Mouse (Mus musculus): Measurements from ENCODE around the gene Sap30bp.

Gene Sap30bp

GRCm38 (mm10) chr11:115959018-115959417, 25.9 kb downstream of the Sap30bp start:
- DNase-seq, result no peak

GRCm38 (mm10) chr11:115962651-115963412, 29.8 kb downstream of the Sap30bp start:
- DNase-seq, result no peak

GRCm38 (mm10) chr11:115964977-115965604, 32.0 kb downstream of the Sap30bp start:
- DNase-seq, result no peak

GRCm38 (mm10) chr11:115968731-115969405, 35.8 kb downstream of the Sap30bp start:
- DNase-seq, result no peak

- DNase-seq, result no peak
These were observed 37.1 kb downstream of the Sap30bp start for GRCm38 (mm10) chr11:115970006-115970673.

- no peak for DNase-seq
These were observed 37.9 kb downstream of the Sap30bp start for GRCm38 (mm10) chr11:115971016-115971415.

- DNase-seq, result peak; percentile 42
These were observed 41.4 kb downstream of the Sap30bp start, which contains the start of gene Itgb4 for GRCm38 (mm10) chr11:115974309-115975082. Gene Itgb4 (plus strand): TSS chr11:115974709.

GRCm38 (mm10) chr11:115975083-115975420, 42.0 kb downstream of the Sap30bp start:
- no peak for DNase-seq

- DNase-seq, result no peak
These were observed 42.5 kb downstream of the Sap30bp start for GRCm38 (mm10) chr11:115975544-115975943.

GRCm38 (mm10) chr11:115982472-115982871, 49.4 kb downstream of the Sap30bp start:
- no peak for DNase-seq

DNA sequence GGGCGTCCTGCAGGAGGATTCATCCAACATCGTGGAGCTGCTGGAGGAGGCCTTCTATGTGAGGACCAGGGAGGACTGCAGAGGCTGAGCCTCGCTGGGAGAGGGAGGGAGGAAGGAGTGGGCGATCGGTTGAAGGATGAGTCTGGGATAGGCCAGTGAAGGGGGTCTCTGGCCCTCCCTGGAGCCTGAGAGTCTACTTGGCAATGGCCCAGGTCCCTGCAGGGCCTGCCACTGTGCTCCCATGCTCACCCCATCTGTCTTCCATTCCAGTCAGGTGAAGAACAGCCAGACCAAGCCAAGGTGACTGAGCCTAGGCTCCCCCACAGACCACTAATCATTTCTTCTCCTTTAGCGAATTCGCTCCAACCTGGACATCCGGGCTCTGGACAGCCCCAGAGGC, 50.2 kb downstream of the Sap30bp start:
- no peak for DNase-seq

GRCm38 (mm10) chr11:115989686-115990085, 56.6 kb downstream of the Sap30bp start:
- no peak for DNase-seq

- no peak for DNase-seq
These were observed 59.0 kb downstream of the Sap30bp start for GRCm38 (mm10) chr11:115992098-115992497.

DNA sequence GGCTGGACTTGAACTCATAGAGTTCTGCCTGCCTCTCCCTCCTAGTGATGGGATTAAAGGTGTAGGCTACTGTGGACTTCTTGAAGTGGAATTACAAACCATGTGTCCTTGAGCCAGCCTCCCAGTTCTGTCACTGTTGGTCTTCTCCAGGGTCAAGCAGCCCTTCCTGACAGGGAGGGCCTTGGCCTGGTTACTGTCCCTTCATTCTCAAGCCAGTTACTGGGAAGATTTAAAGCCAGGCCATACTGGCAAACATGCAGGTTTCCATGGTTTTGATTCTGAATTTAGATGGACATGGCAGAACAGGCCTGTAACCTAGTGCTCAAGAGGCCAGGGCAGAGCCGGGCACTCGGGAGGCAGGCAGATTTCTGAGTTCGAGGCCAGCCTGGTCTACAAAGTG, 62.2 kb downstream of the Sap30bp start:
- no peak for DNase-seq

GRCm38 (mm10) chr11:115997047-115997446, 64.0 kb downstream of the Sap30bp start:
- DNase-seq, result no peak

DNA sequence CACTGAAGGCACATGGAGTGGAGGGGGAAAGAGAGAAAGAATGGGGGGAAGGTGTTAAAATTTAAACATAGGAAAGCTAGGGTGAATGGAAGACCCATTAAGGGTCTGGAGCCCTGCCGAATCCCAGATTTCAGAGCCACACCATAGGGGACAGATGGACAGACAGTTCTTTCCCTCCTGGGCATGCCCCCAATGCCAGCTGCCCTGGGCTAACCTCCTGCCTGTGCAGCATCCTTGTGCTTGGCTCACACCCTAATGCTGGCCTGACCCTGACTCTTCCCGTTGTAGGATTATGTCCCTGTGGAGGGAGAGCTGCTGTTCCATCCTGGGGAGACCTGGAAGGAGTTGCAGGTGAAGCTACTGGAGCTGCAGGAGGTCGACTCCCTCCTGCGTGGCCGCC, 64.6 kb downstream of the Sap30bp start:
- DNase-seq, result no peak

GRCm38 (mm10) chr11:115999027-115999426, 65.9 kb downstream of the Sap30bp start:
- DNase-seq, result no peak

- peak; percentile 88 for DNase-seq
These were observed 66.6 kb downstream of the Sap30bp start for GRCm38 (mm10) chr11:115999538-116000143.

- no peak for DNase-seq
These were observed 67.5 kb downstream of the Sap30bp start for GRCm38 (mm10) chr11:116000607-116001006.

- DNase-seq, result no peak
These were observed 68.6 kb downstream of the Sap30bp start for GRCm38 (mm10) chr11:116001725-116002124.

DNA sequence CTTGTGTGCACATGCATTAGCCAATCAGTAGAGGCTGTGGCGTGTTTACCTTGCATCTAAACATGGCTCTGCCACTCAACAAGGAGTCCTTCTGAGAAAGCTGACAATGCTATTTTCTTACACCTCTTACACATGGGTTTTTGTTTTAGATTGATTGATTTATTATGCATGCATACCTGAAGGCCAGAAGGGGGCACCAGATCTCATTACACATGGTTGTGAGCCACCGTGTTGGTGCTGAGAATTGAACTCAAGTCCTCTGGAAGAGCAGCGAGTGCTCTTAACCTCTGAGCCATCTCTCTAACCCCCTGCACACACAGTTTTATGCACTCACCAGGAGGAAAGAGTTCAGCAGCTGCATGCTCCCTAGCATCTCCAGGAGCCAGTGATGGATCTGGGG, 69.8 kb downstream of the Sap30bp start:
- no peak for DNase-seq

DNA sequence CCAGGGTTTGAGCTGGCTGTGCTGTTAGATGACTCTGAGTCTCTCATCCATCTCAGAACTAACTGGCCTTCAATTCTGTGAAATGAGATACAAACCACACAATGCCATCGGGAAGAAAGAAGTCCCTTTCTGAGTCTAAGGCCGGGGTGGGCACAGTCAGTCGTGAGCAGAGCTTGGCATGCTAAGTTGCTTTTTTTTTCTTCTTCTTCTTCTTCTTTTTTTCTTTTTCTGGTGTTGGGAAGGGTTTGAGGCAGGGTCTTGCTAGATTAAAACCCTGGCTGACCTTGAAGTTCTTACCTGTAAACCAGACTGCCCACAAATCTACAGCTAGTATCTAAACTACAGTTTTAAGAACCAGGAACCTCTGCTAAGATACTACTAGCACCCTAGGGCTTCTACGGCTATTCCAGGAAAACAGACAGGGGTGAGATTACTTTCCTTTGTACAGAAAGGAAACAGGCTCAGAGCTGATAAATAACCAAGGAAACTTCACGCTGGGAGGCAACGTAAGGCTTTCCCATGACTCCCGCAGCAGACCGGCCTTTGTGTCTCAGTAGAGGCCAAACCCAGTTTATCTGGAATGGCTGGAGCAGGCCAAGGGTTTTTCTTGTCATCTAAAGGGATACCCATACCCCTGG, 71.2 kb downstream of the Sap30bp start:
- no peak for DNase-seq

All from embryo, embryonic 11 days (tissue).